Mouse (Mus musculus) brain, embryonic 18.5 days (tissue): ENCODE data around the gene Ipcef1.
A peak's percentile ranks its signal among the peaks of the same experiment; 100 is the strongest.

Experiments used
- DNase-seq: peaks from one replicate; pipeline ENCODE4 v3.0.0-alpha.2; 2012; ENCODE audit warnings: low read depth, low spot score

The Ipcef1 gene

GRCm38 (mm10) chr10:6968334-6968733 is 83.9 kb downstream of the Ipcef1 start:
- no peak for DNase-seq

GRCm38 (mm10) chr10:6967588-6968242 is 84.6 kb downstream of the Ipcef1 start:
- DNase-seq: no peak

DNA sequence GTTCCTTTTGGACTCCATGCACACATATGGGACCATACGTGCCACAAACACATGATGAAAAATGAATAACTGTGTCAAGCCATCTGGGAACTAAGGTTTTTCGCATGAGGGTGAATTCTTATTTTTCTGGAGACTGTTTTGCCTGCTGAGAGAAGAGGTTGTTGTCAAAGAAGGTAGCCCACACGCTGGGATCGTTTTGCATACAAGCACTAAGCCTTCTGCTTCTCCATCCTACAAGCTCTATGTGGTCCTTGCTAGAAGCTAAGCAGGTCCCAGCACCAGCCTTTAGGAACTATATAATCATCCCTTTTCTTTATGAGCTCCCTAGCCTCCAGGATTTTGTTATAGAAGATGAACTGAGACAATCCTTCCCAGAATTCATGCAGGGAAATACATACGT is 93.5 kb downstream of the Ipcef1 start:
- DNase-seq: no peak

GRCm38 (mm10) chr10:6956357-6956756 is 95.9 kb downstream of the Ipcef1 start:
- DNase-seq: no peak

DNA sequence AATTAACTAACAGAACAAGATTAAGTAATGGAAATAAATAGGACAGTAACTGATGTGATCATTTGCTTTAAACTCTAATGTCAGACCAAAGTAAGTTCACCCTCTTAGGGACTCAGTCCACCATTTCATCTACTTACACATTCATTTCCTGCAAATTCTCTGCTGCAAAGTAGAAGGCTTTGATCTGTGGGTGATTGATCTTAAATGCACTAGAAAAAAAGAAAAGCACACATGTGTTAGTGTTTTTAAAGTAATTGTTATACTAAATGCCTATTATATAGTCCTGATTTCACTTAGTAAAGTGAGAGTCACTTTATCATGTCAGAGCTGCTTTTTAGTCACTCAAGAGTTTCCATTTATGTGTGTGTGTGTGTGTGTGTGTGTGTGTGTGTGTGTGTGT is 97.7 kb downstream of the Ipcef1 start:
- no peak for DNase-seq

GRCm38 (mm10) chr10:6953115-6953514 is 99.2 kb downstream of the Ipcef1 start:
- no peak for DNase-seq

GRCm38 (mm10) chr10:6936671-6937425 is 115.4 kb downstream of the Ipcef1 start:
- DNase-seq: no peak

DNA sequence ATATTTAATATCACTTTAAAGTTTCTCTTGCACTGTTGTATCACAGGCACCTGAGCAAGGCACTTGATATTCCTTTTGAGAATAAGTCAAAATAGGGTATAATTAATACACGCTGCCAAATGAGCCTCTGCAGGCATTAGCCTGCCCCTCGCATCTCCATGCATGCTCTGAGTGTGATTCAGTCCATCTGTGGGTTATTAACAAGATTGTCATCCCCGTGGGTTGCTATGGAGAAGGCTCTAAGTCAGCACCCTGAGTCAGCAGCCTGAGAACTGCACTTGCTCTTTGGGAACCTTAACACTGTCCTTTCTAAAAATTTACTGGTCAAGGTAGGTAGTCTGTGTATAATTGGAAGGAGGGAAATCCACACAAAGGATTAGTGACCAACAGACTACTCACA is 117.5 kb downstream of the Ipcef1 start:
- DNase-seq: no peak

DNA sequence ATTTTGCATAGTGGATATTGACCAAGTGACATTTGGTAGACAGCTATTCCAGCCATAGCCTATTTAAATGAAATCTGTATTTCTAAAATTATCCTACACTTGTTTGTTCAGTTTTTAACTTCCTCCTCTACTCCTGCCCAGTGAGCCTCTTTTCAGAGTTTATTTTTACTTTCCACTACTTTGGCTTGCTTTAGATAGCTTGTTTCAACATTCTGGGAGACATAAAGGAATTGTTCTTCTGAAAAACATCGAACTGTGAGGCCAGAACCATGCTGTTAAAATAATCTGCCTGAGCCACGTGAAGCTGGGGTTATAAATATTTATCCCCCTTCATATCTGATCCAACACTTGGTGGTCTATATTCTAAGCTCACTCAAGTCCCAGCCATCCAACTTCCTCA is 121.4 kb downstream of the Ipcef1 start:
- no peak for DNase-seq

- no peak for DNase-seq
These were observed 121.9 kb downstream of the Ipcef1 start for GRCm38 (mm10) chr10:6930398-6930797.

DNA sequence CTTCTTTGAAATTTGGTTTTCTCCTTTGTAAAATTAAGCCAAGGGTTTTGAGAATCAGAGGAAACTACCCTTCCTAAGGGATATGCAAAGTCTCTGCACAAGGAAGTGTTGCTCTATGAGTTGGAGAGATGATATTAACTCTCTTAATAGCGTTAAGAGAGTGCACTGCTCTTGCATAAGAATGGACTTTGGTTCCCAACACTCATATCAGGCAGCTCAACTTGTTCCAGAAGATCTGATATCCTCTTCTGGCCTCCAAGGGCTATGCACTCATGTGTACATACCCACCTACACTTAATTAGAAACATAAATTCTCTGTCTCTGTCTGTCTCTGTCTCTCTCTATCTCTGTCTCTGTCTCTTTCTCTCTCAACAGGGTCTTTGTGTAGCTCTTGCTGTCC is 123.4 kb downstream of the Ipcef1 start:
- DNase-seq: no peak

GRCm38 (mm10) chr10:6927600-6928223 is 124.6 kb downstream of the Ipcef1 start:
- no peak for DNase-seq

GRCm38 (mm10) chr10:6926724-6927123 is 125.6 kb downstream of the Ipcef1 start:
- no peak for DNase-seq

GRCm38 (mm10) chr10:6916545-6917257 is 135.6 kb downstream of the Ipcef1 start:
- peak; percentile 87 for DNase-seq

- no peak for DNase-seq
These were observed 136.3 kb downstream of the Ipcef1 start for GRCm38 (mm10) chr10:6915991-6916390.

DNA sequence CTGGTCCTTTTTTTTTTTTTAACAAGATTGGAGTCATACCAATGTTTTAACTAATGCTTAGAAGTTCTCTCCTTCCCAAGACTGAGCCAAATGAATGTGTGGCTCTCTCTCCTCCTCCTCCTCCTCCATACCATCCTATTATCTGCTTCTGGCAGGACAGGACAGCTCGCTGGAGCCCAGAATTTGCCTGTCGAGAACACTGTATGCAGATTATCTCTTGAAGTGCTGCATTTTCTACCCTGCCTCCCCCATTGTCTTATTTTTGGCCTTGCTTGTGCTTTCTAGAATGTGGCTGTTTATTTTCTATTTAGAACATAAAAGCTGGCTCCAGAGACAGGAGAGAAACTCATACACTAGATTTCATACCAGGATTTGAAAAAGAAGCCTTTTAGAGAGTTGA is 142.5 kb downstream of the Ipcef1 start:
- no peak for DNase-seq

GRCm38 (mm10) chr10:6901819-6902393 is 150.4 kb downstream of the Ipcef1 start:
- no peak for DNase-seq

- DNase-seq: no peak
These were observed 152.2 kb downstream of the Ipcef1 start for GRCm38 (mm10) chr10:6900126-6900525.

GRCm38 (mm10) chr10:6896659-6897303 is 155.5 kb downstream of the Ipcef1 start:
- no peak for DNase-seq

DNA sequence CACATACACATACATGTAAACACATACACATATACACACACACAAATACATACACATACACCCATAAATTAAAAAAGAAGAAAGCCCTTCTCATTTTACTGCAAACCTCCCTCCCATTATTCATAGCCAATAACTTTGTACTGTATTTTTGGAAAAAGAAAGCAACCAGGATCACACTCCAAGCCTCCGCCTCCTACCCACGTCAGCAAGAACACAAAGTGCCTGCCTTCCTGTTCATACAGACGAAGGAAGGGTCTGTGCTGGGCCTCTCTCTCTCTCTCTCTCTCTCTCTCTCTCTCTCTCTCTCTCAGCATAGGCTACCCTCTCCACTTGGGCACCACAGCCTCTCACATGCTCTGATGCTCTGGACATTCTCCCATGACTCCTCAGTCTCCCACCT is 156.5 kb downstream of the Ipcef1 start:
- DNase-seq: no peak

DNA sequence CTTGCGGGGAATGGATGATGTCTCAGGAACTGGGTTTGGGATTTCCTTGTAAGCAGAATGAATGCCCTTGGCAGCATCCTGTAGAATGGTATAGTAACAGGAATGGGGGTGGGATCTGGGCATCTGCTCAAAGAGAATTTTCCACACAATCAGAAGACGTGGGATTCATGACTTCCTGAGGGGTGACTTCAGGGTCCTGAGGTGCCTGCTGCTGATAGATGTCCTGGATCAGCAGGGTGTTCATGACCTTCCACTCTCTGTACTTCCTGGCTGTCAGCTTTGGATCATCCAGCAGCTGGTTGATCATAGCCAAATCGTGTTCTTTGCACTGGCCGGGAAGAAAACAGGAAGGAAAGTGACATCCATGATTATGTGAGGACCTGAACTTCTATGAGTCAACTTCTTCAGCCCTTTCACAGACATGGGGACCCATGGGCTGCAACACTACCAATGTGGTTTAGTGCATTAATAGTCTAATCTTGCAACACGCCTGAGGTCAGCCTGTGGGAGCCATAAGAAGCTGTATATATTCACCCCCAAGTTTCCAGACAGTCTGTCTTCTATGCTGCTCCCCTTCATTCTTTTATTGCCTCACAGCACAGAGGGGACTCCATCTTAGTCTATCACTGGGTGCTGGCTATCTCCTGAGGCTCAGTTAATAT is 161.8 kb downstream of the Ipcef1 start:
- DNase-seq: no peak
